Mouse (Mus musculus) neural tube, embryonic 15.5 days (tissue): ENCODE measurements around the gene Cat. TPM values are rescaled to one million over a fixed set of nuclear protein-coding genes. Genes with fewer than 3 reads are reported as not detected.

ENCODE experiments used
- ATAC-seq: fragments of 200-750 bp; cut with Nextera tagmentation; 2 replicates; pipeline ENCODE4 v1.8.0; 2017; ENCODE audit warnings: mild to moderate bottlenecking, moderate TSS enrichment, moderate library complexity; ENCODE audit not compliant: low FRiP score
- H3K27ac ChIP-seq: fragments of 300-500 bp; sonication (generic); replicated peaks from 2 replicates; pipeline ENCODE4 v1.5.1; 2015; ENCODE audit warnings: mild to moderate bottlenecking, inconsistent platforms
- H3K27me3 ChIP-seq: fragments of 300-500 bp; sonication (generic); replicated peaks from 2 replicates; pipeline ENCODE4 v1.6.1; 2015; ENCODE audit warnings: inconsistent platforms
- H3K36me3 ChIP-seq: fragments of 300-500 bp; sonication (generic); 2 replicates; pipeline ENCODE4 v1.6.1; 2015; ENCODE audit warnings: inconsistent platforms
- H3K4me1 ChIP-seq: fragments of 300-500 bp; sonication (generic); 2 replicates; pipeline ENCODE4 v1.6.1; 2015; ENCODE audit warnings: inconsistent platforms
- H3K4me2 ChIP-seq: fragments of 300-500 bp; sonication (generic); 2 replicates; pipeline ENCODE4 v1.6.1; 2015; ENCODE audit warnings: inconsistent platforms, mild to moderate bottlenecking, moderate library complexity
- H3K4me3 ChIP-seq: fragments of 300-500 bp; sonication (generic); replicated peaks from 2 replicates; pipeline ENCODE4 v1.5.1; 2015; ENCODE audit warnings: mild to moderate bottlenecking, inconsistent platforms
- H3K9ac ChIP-seq: fragments of 300-500 bp; sonication (generic); replicated peaks from 2 replicates; pipeline ENCODE4 v1.6.1; 2015; ENCODE audit warnings: mild to moderate bottlenecking, inconsistent platforms
- H3K9me3 ChIP-seq: fragments of 300-500 bp; sonication (generic); replicated peaks from 2 replicates; pipeline ENCODE4 v1.6.1; 2016; ENCODE audit warnings: inconsistent platforms
- WGBS: fragments of 180-500 bp; shearing (Covaris S2); methylation state at CpG from one replicate; pipeline ENCODE4 v1.1.7; 2015; ENCODE audit warnings: mixed read lengths; 5-methylcytosine and 5-hydroxymethylcytosine counted together
- polyA plus RNA-seq: library from polyadenylated mRNA; unstranded; fragments of >200 nt; fragmentation: Nextera tagmentation; extraction: Ambion mirVana; gene quantifications from 2 replicates; pipeline ENCODE4 v1.2.1, GENCODE M21; 2015

Cat gene
- polyA plus RNA-seq, 1 experiment from 2014 or later, result 81.2 TPM

DNA sequence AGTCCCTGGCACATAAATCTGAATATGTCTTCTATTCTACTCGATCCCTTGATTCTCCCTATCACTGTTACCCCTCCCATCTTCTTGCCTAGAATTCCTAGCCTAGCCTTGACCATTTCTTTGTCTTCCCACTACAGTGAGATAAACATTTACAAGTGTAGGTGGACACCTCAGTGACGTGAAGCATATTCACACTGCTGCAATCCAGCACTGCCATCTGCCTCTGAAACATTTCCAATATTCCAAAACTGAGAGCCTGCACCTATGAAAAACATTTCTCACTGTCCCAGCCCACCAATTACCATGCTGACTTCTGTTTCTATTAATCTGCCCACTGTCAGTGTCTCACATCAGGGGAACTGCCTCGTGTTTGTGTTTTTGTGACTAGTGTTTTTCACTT is 78.7 kb downstream of the Cat start:
- Histone ChIP-seq H3K36me3 (no peaks in the 10 kb centered on the region), H3K27me3 (no peaks in the 10 kb centered on the region), H3K9me3 (no peaks in the 10 kb centered on the region), H3K4me1 (no peaks in the 10 kb centered on the region), H3K27ac (no peak overlapping the region), H3K4me3 (no peak overlapping the region), H3K9ac (no peak overlapping the region), H3K4me2 (no peak overlapping the region)
- WGBS, result 65% methylated on average over 3 of the region's 3 CpGs
- no peak for ATAC-seq

Other genes starting within 250 kb of the Cat start
- 2.8 TPM in 1 of 2 replicates, not detected in the other for gene Ehf, start 181.9 kb downstream of the Cat start, polyA plus RNA-seq
- gene Elf5, start 73.5 kb downstream of the Cat start, polyA plus RNA-seq, result not detected in 2 replicates
- gene Abtb2, start 81.2 kb upstream of the Cat start, polyA plus RNA-seq, result 10.8 and 11.5 TPM in 2 replicates